Mouse (Mus musculus): ENCODE data around the gene Mnd1. TPM values are rescaled to one million over a fixed set of nuclear protein-coding genes. Genes with fewer than 3 reads are reported as not detected.

Gene Mnd1
- polyA plus RNA-seq, 1 experiment from 2014 or later: 5.7 TPM

GRCm38 (mm10) chr3:84169393-84170005 lies 13.9 kb upstream of the Mnd1 start:
- WGBS (ENCODE audit: insufficient replicate concordance): 51% methylated on average over 8 of the region's 8 CpGs
- H3K4me1 ChIP-seq (ENCODE audit: control insufficient read depth, low read depth, low read length): no peaks in the 10 kb centered on the region; the same call in 1 of the 2 replicates
- no peak overlapping the region for H3K4me3 ChIP-seq (ENCODE audit: low read depth, low read length)
- no peak overlapping the region for H3K4me2 ChIP-seq (ENCODE audit: low read depth, low read length)
- H3K9ac ChIP-seq (ENCODE audit: low read depth, low read length): no peak overlapping the region
- no peaks in the 10 kb centered on the region for H3K27me3 ChIP-seq (ENCODE audit: control insufficient read depth, insufficient read depth, low read depth, low read length)
- no peaks in the 10 kb centered on the region for H3K9me3 ChIP-seq (replicated peaks; ENCODE audit: control insufficient read depth, low read length)
- no peak overlapping the region for H3K27ac ChIP-seq (ENCODE audit: low read length)
- no peaks in the 10 kb centered on the region for H3K36me3 ChIP-seq (ENCODE audit: control insufficient read depth, insufficient read depth)
- ATAC-seq (ENCODE audit: low read depth): no peak

DNA sequence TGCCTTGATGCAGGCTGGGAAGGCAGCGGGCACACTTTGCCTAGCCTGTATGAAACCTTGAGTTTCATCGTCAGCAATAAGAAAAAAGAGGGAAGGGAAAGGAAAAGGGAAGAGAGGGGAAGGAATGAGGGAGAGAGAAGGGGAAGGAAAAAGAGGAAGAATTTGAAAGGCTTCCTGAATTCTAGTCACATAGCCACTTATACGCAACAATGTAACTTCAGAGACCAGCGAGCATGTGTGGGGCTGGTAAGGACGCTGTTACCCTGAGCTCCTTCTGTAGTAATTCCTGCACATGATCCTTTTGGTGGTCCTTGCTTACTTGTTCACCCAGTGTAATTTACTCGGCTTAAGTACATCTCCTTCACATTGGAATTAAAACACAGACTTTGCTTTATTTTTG lies 13.4 kb upstream of the Mnd1 start:
- Histone ChIP-seq H3K27me3 (ENCODE audit: control insufficient read depth, insufficient read depth, low read depth, low read length) (no peaks in the 10 kb centered on the region), H3K9ac (ENCODE audit: low read depth, low read length) (no peak overlapping the region), H3K4me2 (ENCODE audit: low read depth, low read length) (no peak overlapping the region), H3K4me3 (ENCODE audit: low read depth, low read length) (no peak overlapping the region), H3K36me3 (ENCODE audit: control insufficient read depth, insufficient read depth) (no peaks in the 10 kb centered on the region), H3K27ac (ENCODE audit: low read length) (no peak overlapping the region), H3K4me1 (ENCODE audit: control insufficient read depth, low read depth, low read length) (no peaks in the 10 kb centered on the region; the same call in 1 of the 2 replicates), H3K9me3 (replicated peaks; ENCODE audit: control insufficient read depth, low read length) (no peaks in the 10 kb centered on the region)
- WGBS (ENCODE audit: insufficient replicate concordance): 43% methylated on average over 6 of the region's 6 CpGs
- ATAC-seq (ENCODE audit: low read depth): no peak

DNA sequence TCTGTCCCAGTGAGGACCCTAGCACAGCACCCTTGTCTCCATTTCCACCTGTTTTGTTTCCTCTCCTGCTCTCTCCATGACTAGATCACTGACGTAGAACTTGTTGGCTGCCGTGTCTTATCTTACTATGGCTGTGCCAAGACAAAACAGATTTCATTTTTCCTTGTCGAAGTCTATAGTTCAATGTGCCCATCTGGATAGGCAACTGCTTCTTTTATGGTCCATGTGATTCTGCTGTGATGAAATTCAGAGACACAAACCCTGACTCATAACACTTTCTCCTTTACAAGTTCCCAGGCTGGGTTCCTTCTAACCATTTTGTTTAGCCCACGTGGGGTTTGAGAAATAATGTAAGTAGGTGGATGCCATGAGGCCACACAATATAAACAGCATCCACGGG lies 10.5 kb upstream of the Mnd1 start:
- no peak overlapping the region for H3K4me3 ChIP-seq (ENCODE audit: low read depth, low read length)
- ATAC-seq (ENCODE audit: low read depth): no peak
- WGBS (ENCODE audit: insufficient replicate concordance): 61% methylated on average over 5 of the region's 5 CpGs
- H3K9me3 ChIP-seq (replicated peaks; ENCODE audit: control insufficient read depth, low read length): no peaks in the 10 kb centered on the region
- H3K27me3 ChIP-seq (ENCODE audit: control insufficient read depth, insufficient read depth, low read depth, low read length): no peaks in the 10 kb centered on the region
- no peaks in the 10 kb centered on the region; the same call in 1 of the 2 replicates for H3K4me1 ChIP-seq (ENCODE audit: control insufficient read depth, low read depth, low read length)
- no peak overlapping the region for H3K4me2 ChIP-seq (ENCODE audit: low read depth, low read length)
- H3K27ac ChIP-seq (ENCODE audit: low read length): no peak overlapping the region
- H3K9ac ChIP-seq (ENCODE audit: low read depth, low read length): no peak overlapping the region
- H3K36me3 ChIP-seq (ENCODE audit: control insufficient read depth, insufficient read depth): no peaks in the 10 kb centered on the region

DNA sequence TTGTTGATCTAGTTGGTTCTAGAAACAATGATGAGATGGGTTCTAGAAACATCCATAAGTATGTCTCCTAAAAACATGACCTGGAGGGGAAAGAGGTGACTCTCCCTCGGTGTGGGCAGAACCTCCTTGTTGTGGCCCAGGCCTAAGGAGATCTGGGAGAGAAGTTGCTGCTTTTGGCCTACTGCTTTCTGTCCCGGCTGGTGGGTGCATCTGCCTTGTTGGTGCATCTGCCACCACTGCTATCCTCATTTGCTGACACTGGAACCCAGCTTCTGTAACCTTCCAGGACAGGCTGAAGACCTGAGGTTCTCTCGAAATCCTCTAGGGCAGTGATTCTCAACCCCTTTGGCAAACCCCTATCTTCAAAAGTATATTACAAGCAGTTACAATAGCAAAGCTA lies 9.8 kb upstream of the Mnd1 start:
- 80% methylated on average over 3 of the region's 3 CpGs for WGBS (ENCODE audit: insufficient replicate concordance)
- no peaks in the 10 kb centered on the region for H3K27me3 ChIP-seq (ENCODE audit: control insufficient read depth, insufficient read depth, low read depth, low read length)
- no peaks in the 10 kb centered on the region for H3K9me3 ChIP-seq (replicated peaks; ENCODE audit: control insufficient read depth, low read length)
- H3K4me1 ChIP-seq (ENCODE audit: control insufficient read depth, low read depth, low read length): no peaks in the 10 kb centered on the region; the same call in 1 of the 2 replicates
- H3K4me3 ChIP-seq (ENCODE audit: low read depth, low read length): no peak overlapping the region
- H3K36me3 ChIP-seq (ENCODE audit: control insufficient read depth, insufficient read depth): no peaks in the 10 kb centered on the region
- no peak overlapping the region for H3K27ac ChIP-seq (ENCODE audit: low read length)
- no peak overlapping the region for H3K4me2 ChIP-seq (ENCODE audit: low read depth, low read length)
- H3K9ac ChIP-seq (ENCODE audit: low read depth, low read length): no peak overlapping the region
- ATAC-seq (ENCODE audit: low read depth): no peak

- Histone ChIP-seq H3K27ac (ENCODE audit: low read length) (no peak overlapping the region), H3K27me3 (ENCODE audit: control insufficient read depth, insufficient read depth, low read depth, low read length) (no peaks in the 10 kb centered on the region), H3K36me3 (ENCODE audit: control insufficient read depth, insufficient read depth) (no peaks in the 10 kb centered on the region), H3K9ac (ENCODE audit: low read depth, low read length) (no peak overlapping the region), H3K4me1 (ENCODE audit: control insufficient read depth, low read depth, low read length) (peaks cover 7% of the 10 kb centered on the region), H3K9me3 (replicated peaks; ENCODE audit: control insufficient read depth, low read length) (no peaks in the 10 kb centered on the region), H3K4me2 (ENCODE audit: low read depth, low read length) (no peak overlapping the region), H3K4me3 (ENCODE audit: low read depth, low read length) (no peak overlapping the region)
- no peak for ATAC-seq (ENCODE audit: low read depth)
- WGBS (ENCODE audit: insufficient replicate concordance): 67% methylated on average over 4 of the region's 4 CpGs
These were observed 2.2 kb upstream of the Mnd1 start for GRCm38 (mm10) chr3:84157559-84158350.

DNA sequence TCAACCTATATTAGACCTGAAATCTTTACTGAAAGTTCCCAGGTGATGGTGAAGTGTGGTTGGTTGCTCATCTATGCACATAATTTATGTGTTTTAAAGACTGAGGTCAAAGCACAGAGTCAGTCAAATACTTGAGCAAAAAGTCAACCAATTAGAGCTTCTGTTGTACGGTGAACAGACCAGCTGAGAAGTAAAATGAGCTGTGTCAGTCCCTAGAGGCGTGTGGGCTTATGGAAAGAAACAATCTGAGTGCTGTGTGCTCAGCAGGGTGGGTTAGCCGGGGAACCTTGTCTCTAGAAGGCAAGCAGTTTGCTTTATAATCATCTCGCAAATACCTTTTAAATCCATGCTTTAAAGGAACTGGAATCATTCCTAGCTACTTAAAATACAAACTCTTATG lies 1.4 kb upstream of the Mnd1 start:
- H3K9me3 ChIP-seq (replicated peaks; ENCODE audit: control insufficient read depth, low read length): no peaks in the 10 kb centered on the region
- H3K9ac ChIP-seq (ENCODE audit: low read depth, low read length): no peak overlapping the region
- H3K27ac ChIP-seq (ENCODE audit: low read length): no peak overlapping the region
- no peaks in the 10 kb centered on the region for H3K27me3 ChIP-seq (ENCODE audit: control insufficient read depth, insufficient read depth, low read depth, low read length)
- WGBS (ENCODE audit: insufficient replicate concordance): 75% methylated on average over 4 of the region's 4 CpGs
- no peaks in the 10 kb centered on the region for H3K36me3 ChIP-seq (ENCODE audit: control insufficient read depth, insufficient read depth)
- no peak overlapping the region for H3K4me2 ChIP-seq (ENCODE audit: low read depth, low read length)
- ATAC-seq (ENCODE audit: low read depth): no peak
- H3K4me3 ChIP-seq (ENCODE audit: low read depth, low read length): no peak overlapping the region
- H3K4me1 ChIP-seq (ENCODE audit: control insufficient read depth, low read depth, low read length): peaks cover 7% of the 10 kb centered on the region

DNA sequence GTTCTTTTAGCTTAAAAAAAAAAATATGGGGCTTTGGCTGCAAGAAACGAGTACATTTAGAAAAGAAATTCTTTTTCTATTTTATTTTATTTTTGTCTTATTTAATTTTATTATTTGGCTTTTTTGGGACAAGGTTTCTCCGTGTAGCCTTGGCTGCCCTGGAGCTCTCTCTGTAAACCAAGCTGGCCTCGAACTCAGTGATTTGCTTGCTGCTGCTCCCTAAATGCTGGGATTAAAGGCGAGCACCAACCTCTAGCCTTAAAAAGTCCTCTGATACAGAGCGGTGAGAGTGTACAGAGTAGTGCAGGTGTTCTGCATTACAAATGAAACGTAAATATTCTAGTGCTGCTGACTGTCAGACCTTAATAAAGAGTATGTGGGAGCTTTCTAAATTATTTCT lies 519 bp upstream of the Mnd1 start:
- no peaks in the 10 kb centered on the region for H3K36me3 ChIP-seq (ENCODE audit: control insufficient read depth, insufficient read depth)
- H3K9me3 ChIP-seq (replicated peaks; ENCODE audit: control insufficient read depth, low read length): no peaks in the 10 kb centered on the region; the same call in 1 of the 2 replicates
- peaks cover 7% of the 10 kb centered on the region for H3K4me1 ChIP-seq (ENCODE audit: control insufficient read depth, low read depth, low read length)
- H3K27me3 ChIP-seq (ENCODE audit: control insufficient read depth, insufficient read depth, low read depth, low read length): no peaks in the 10 kb centered on the region
- 57% methylated on average over 6 of the region's 6 CpGs for WGBS (ENCODE audit: insufficient replicate concordance)
- no peak overlapping the region for H3K27ac ChIP-seq (ENCODE audit: low read length)
- ATAC-seq (ENCODE audit: low read depth): no peak
- no peak overlapping the region for H3K9ac ChIP-seq (ENCODE audit: low read depth, low read length)
- H3K4me3 ChIP-seq (ENCODE audit: low read depth, low read length): peak overlapping the region; percentile 74
- H3K4me2 ChIP-seq (ENCODE audit: low read depth, low read length): peak overlapping the region; percentile 100

- peaks cover 7% of the 10 kb centered on the region for H3K4me1 ChIP-seq (ENCODE audit: control insufficient read depth, low read depth, low read length)
- peak overlapping the region; percentile 82 for H3K9ac ChIP-seq (ENCODE audit: low read depth, low read length)
- peak overlapping the region; percentile 100 for H3K4me2 ChIP-seq (ENCODE audit: low read depth, low read length)
- H3K4me3 ChIP-seq (ENCODE audit: low read depth, low read length): peak overlapping the region; percentile 74
- under 1% methylated on average over 24 of the region's 27 CpGs for WGBS (ENCODE audit: insufficient replicate concordance)
- H3K9me3 ChIP-seq (replicated peaks; ENCODE audit: control insufficient read depth, low read length): no peaks in the 10 kb centered on the region; the same call in 1 of the 2 replicates
- no peaks in the 10 kb centered on the region for H3K27me3 ChIP-seq (ENCODE audit: control insufficient read depth, insufficient read depth, low read depth, low read length)
- H3K27ac ChIP-seq (ENCODE audit: low read length): peak overlapping the region; percentile 80
- H3K36me3 ChIP-seq (ENCODE audit: control insufficient read depth, insufficient read depth): no peaks in the 10 kb centered on the region
- peak; percentile 68 for ATAC-seq (ENCODE audit: low read depth)
These were observed 440 bp downstream of the Mnd1 start for GRCm38 (mm10) chr3:84155146-84155545.

DNA sequence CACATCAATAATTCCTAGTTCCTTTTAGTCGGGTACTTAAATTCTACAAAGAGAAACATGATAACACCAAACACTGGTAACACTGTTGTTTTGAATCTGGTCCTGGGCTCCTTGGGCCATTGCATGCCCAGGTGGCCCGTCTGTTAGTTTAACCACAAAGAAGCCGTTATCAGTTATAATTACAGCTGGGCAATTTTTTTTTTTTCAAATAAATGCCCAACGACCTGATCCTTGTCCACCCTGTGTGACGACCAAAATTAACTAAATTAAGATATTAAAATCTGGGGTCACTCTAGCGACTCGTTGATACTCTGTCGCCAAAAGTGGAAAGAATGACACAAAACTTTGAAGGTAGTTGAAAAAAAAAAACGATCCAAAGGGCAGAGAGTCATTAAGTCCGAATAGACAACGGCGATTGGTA lies 855 bp downstream of the Mnd1 start:
- ATAC-seq (ENCODE audit: low read depth): no peak
- WGBS (ENCODE audit: insufficient replicate concordance): 2% methylated on average over 12 of the region's 12 CpGs
- Histone ChIP-seq H3K36me3 (ENCODE audit: control insufficient read depth, insufficient read depth) (no peaks in the 10 kb centered on the region), H3K9ac (ENCODE audit: low read depth, low read length) (peak overlapping the region; percentile 82; the same call in 1 of the 2 replicates), H3K4me2 (ENCODE audit: low read depth, low read length) (peak overlapping the region; percentile 100), H3K4me1 (ENCODE audit: control insufficient read depth, low read depth, low read length) (peaks cover 7% of the 10 kb centered on the region), H3K27ac (ENCODE audit: low read length) (peak overlapping the region; percentile 28), H3K27me3 (ENCODE audit: control insufficient read depth, insufficient read depth, low read depth, low read length) (no peaks in the 10 kb centered on the region), H3K4me3 (ENCODE audit: low read depth, low read length) (peak overlapping the region; percentile 74), H3K9me3 (replicated peaks; ENCODE audit: control insufficient read depth, low read length) (no peaks in the 10 kb centered on the region; the same call in 1 of the 2 replicates)

All from liver, embryonic 16.5 days (tissue).